Mouse (Mus musculus): ENCODE measurements around the gene Zfp462. TPM values are rescaled to one million over a fixed set of nuclear protein-coding genes. Genes with fewer than 3 reads are reported as not detected.
"Not testable (repeated sequence)": the region's sequence is repeated elsewhere in the genome, so short reads cannot be mapped to it uniquely, and the experiment has no call there.

The Zfp462 gene
- total and polyA plus RNA-seq, 3 experiments: 5.0 to 7.6 (median 7.5) TPM

DNA sequence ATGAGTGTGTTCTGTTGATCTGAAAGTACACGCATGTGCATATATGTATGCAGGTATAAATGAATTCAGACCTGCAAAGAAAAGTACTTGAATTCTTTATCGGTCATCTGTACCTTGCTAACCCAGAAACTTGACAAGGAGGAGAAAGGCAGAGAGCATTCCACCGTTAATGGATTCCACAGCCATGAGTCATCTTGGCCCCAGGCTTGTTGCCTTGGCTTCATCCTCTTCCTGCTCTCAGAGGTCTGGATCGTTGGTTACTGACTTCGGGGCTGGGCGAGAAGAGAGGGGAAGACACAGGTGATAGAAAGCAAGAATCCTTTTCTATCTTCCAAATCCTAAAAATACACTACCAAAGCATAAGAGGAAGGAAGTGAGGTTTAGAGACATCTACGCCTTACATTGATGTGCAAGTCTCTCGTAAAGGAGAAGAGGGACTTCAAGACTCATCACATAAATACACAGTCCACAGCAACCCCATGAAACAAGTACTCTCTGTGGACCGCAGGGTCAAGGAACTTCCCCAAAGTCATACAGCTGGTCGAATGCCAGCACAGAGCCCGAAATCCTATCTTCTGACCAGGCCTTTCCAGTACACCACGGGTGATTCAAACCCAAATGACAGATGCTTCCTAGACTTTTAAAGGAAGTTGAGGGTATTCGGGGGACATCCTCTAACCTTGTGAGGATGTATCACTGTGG is 35.1 kb downstream of the Zfp462 start:
- Histone ChIP-seq H3K27me3 (ENCODE audit: control insufficient read depth, insufficient read depth, low read length) (no peaks in the 10 kb centered on the region), H3K79me2 (replicated peaks; ENCODE audit: control insufficient read depth, insufficient read depth, low read length) (no peaks in the 10 kb centered on the region), H3K4me1 (ENCODE audit: control insufficient read depth, insufficient read depth, low read length) (peaks cover 10% of the 10 kb centered on the region), H3K36me3 (ENCODE audit: control insufficient read depth, insufficient read depth, low read length) (peaks cover 11% of the 10 kb centered on the region), H3K9ac (ENCODE audit: low read depth, low read length) (no peak overlapping the region), H3K4me3 (no peak overlapping the region), H3K27ac (peak overlapping the region; percentile 75)
- DNase-seq: peak; percentile 72 to 81
- TF ChIP-seq EP300 (IDR thresholded peaks at IDR 0.05; ENCODE audit: insufficient read depth, low read depth, low read length): peak; percentile 77; the same call in 1 of the 2 replicates
- no peak for TF ChIP-seq CTCF (IDR thresholded peaks at IDR 0.05)
- intact Hi-C loops (cut with DNase I): loop anchor here (2.0 to 5.0 kb wide), 2 partner anchors 21 to 33 kb away; partner anchors contain the start of gene Zfp462
- 18% methylated on average over 13 of the region's 13 CpGs for WGBS

- Histone ChIP-seq H3K27ac (no peak overlapping the region), H3K27me3 (ENCODE audit: control insufficient read depth, insufficient read depth, low read length) (no peaks in the 10 kb centered on the region), H3K9ac (ENCODE audit: low read depth, low read length) (no peak overlapping the region), H3K4me1 (ENCODE audit: control insufficient read depth, insufficient read depth, low read length) (peaks cover 6% of the 10 kb centered on the region), H3K79me2 (replicated peaks; ENCODE audit: control insufficient read depth, insufficient read depth, low read length) (no peaks in the 10 kb centered on the region), H3K36me3 (ENCODE audit: control insufficient read depth, insufficient read depth, low read length) (peaks cover 3% of the 10 kb centered on the region), H3K4me3 (no peak overlapping the region)
- no peak for DNase-seq
- TF ChIP-seq EP300 (IDR thresholded peaks at IDR 0.05; ENCODE audit: insufficient read depth, low read depth, low read length) (no peak), POLR2A (IDR thresholded peaks at IDR 0.05; ENCODE audit: insufficient read depth, low read depth, low read length) (no peak), CTCF (IDR thresholded peaks at IDR 0.05) (no peak)
- WGBS: 80% methylated on average over 2 of the region's 2 CpGs
- intact Hi-C loops (cut with DNase I): loop anchor here (5.0 kb wide), 1 partner anchor 37 kb away; the partner anchor contains the start of gene Zfp462
Measured at GRCm38 (mm10) chr4:54984502-54984901, 39.7 kb downstream of the Zfp462 start.

- intact Hi-C loops (cut with DNase I): loop anchor here (5.0 kb wide), 1 partner anchor 91 kb away; no protein-coding TSS in a partner anchor
- Histone ChIP-seq H3K9ac (ENCODE audit: low read depth, low read length) (no peak overlapping the region), H3K79me2 (replicated peaks; ENCODE audit: control insufficient read depth, insufficient read depth, low read length) (no peaks in the 10 kb centered on the region), H3K27me3 (ENCODE audit: control insufficient read depth, insufficient read depth, low read length) (no peaks in the 10 kb centered on the region), H3K4me1 (ENCODE audit: control insufficient read depth, insufficient read depth, low read length) (peaks cover 2% of the 10 kb centered on the region), H3K4me3 (no peak overlapping the region), H3K36me3 (ENCODE audit: control insufficient read depth, insufficient read depth, low read length) (peaks cover 3% of the 10 kb centered on the region), H3K27ac (no peak overlapping the region)
- 41% methylated on average over 4 of the region's 4 CpGs for WGBS
- TF ChIP-seq EP300 (IDR thresholded peaks at IDR 0.05; ENCODE audit: insufficient read depth, low read depth, low read length) (no peak), POLR2A (IDR thresholded peaks at IDR 0.05; ENCODE audit: insufficient read depth, low read depth, low read length) (no peak), CTCF (IDR thresholded peaks at IDR 0.05) (no peak)
- no peak for DNase-seq
Measured at GRCm38 (mm10) chr4:54986671-54987070, 41.8 kb downstream of the Zfp462 start.

- Histone ChIP-seq H3K27ac (no peak overlapping the region), H3K27me3 (ENCODE audit: control insufficient read depth, insufficient read depth, low read length) (no peaks in the 10 kb centered on the region), H3K4me1 (ENCODE audit: control insufficient read depth, insufficient read depth, low read length) (peaks cover 2% of the 10 kb centered on the region), H3K36me3 (ENCODE audit: control insufficient read depth, insufficient read depth, low read length) (peaks cover 3% of the 10 kb centered on the region), H3K79me2 (replicated peaks; ENCODE audit: control insufficient read depth, insufficient read depth, low read length) (no peaks in the 10 kb centered on the region), H3K9ac (ENCODE audit: low read depth, low read length) (no peak overlapping the region), H3K4me3 (no peak overlapping the region)
- 68% methylated on average over 3 of the region's 3 CpGs for WGBS
- no peak for DNase-seq
- intact Hi-C loops (cut with DNase I): loop anchor here (5.0 kb wide), 1 partner anchor 90 kb away; no protein-coding TSS in a partner anchor
- TF ChIP-seq CTCF (IDR thresholded peaks at IDR 0.05) (no peak), EP300 (IDR thresholded peaks at IDR 0.05; ENCODE audit: insufficient read depth, low read depth, low read length) (no peak), POLR2A (IDR thresholded peaks at IDR 0.05; ENCODE audit: insufficient read depth, low read depth, low read length) (no peak)
Measured at GRCm38 (mm10) chr4:54987256-54987655, 42.4 kb downstream of the Zfp462 start.

- no peaks in the 10 kb centered on the region for H3K79me2 ChIP-seq (replicated peaks; ENCODE audit: control insufficient read depth, insufficient read depth, low read length)
- DNase-seq: no peak
- 48% methylated on average over 1 of the region's 1 CpGs for WGBS
- no peak for TF ChIP-seq CTCF (IDR thresholded peaks at IDR 0.05)
- no peak for TF ChIP-seq POLR2A (IDR thresholded peaks at IDR 0.05; ENCODE audit: insufficient read depth, low read depth, low read length)
- TF ChIP-seq EP300 (IDR thresholded peaks at IDR 0.05; ENCODE audit: insufficient read depth, low read depth, low read length): no peak
- peaks cover 2% of the 10 kb centered on the region for H3K4me1 ChIP-seq (ENCODE audit: control insufficient read depth, insufficient read depth, low read length)
- intact Hi-C loops (cut with DNase I): loop anchor here (5.0 kb wide), 1 partner anchor 89 kb away; no protein-coding TSS in a partner anchor
- no peak overlapping the region for H3K9ac ChIP-seq (ENCODE audit: low read depth, low read length)
- no peak overlapping the region for H3K27ac ChIP-seq
- H3K4me3 ChIP-seq: no peak overlapping the region
- H3K36me3 ChIP-seq (ENCODE audit: control insufficient read depth, insufficient read depth, low read length): peaks cover 3% of the 10 kb centered on the region
- no peaks in the 10 kb centered on the region for H3K27me3 ChIP-seq (ENCODE audit: control insufficient read depth, insufficient read depth, low read length)
Measured at GRCm38 (mm10) chr4:54987926-54988325, 43.1 kb downstream of the Zfp462 start.

DNA sequence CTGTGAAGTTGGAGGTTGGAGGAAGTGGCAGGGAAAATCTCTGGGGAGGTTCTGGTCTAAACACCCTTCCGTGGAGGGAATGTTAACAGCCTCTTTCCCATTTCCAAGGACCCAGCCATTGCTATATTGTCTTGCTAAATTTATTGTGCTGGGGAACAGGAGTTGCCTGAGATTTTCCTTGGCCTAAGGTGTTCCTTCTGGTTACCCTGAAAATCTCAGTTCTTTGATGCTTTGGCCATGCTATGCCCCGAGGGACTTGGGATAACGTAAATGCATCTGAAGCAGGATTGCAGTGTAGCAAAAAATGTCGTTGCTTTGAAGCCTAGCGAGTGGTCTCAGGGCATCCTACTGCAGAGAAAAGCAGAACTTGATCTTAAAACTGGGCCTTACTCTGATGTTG is 47.1 kb downstream of the Zfp462 start:
- peaks cover 2% of the 10 kb centered on the region for H3K4me1 ChIP-seq (ENCODE audit: control insufficient read depth, insufficient read depth, low read length)
- DNase-seq: no peak
- intact Hi-C loops (cut with DNase I): no loop called here
- H3K9ac ChIP-seq (ENCODE audit: low read depth, low read length): no peak overlapping the region
- H3K27ac ChIP-seq: no peak overlapping the region
- peaks cover 2% of the 10 kb centered on the region for H3K36me3 ChIP-seq (ENCODE audit: control insufficient read depth, insufficient read depth, low read length)
- no peaks in the 10 kb centered on the region for H3K79me2 ChIP-seq (replicated peaks; ENCODE audit: control insufficient read depth, insufficient read depth, low read length)
- H3K27me3 ChIP-seq (ENCODE audit: control insufficient read depth, insufficient read depth, low read length): no peaks in the 10 kb centered on the region
- H3K4me3 ChIP-seq: no peak overlapping the region
- no peak for TF ChIP-seq CTCF (IDR thresholded peaks at IDR 0.05)
- TF ChIP-seq POLR2A (IDR thresholded peaks at IDR 0.05; ENCODE audit: insufficient read depth, low read depth, low read length): no peak
- TF ChIP-seq EP300 (IDR thresholded peaks at IDR 0.05; ENCODE audit: insufficient read depth, low read depth, low read length): no peak
- 87% methylated on average over 5 of the region's 5 CpGs for whole genome bisulfite sequencing

GRCm38 (mm10) chr4:54993001-54993400 is 48.2 kb downstream of the Zfp462 start:
- H3K9ac ChIP-seq (ENCODE audit: low read depth, low read length); H3K27me3 ChIP-seq (ENCODE audit: control insufficient read depth, insufficient read depth, low read length); intact Hi-C loops (cut with DNase I); H3K36me3 ChIP-seq (ENCODE audit: control insufficient read depth, insufficient read depth, low read length); H3K4me3 ChIP-seq; DNase-seq; H3K27ac ChIP-seq; H3K4me1 ChIP-seq (ENCODE audit: control insufficient read depth, insufficient read depth, low read length); H3K79me2 ChIP-seq (replicated peaks; ENCODE audit: control insufficient read depth, insufficient read depth, low read length): not testable (repeated sequence)
